Mouse (Mus musculus): ENCODE measurements around the gene Gls. TPM values are rescaled to one million over a fixed set of nuclear protein-coding genes. Genes with fewer than 3 reads are reported as not detected.
A peak's percentile ranks its signal among the peaks of the same experiment; 100 is the strongest.

The Gls gene
- polyA plus RNA-seq, 1 experiment = 15.5 TPM

- H3K4me3 ChIP-seq (ENCODE audit: insufficient read depth, low read depth, low read length) = no peak overlapping the region
- H3K27ac ChIP-seq (replicated peaks; ENCODE audit: low read depth, low read length) = no peak overlapping the region
- H3K4me1 ChIP-seq (ENCODE audit: control insufficient read depth, insufficient read depth, insufficient read length, low read length) = 0 out of 2 replicates have a peak, but pooled peaks cover 2% of the 10 kb centered on the region
Measured at GRCm38 (mm10) chr1:52152936-52153335, 80.1 kb downstream of the Gls start.

- H3K4me1 ChIP-seq (ENCODE audit: control insufficient read depth, insufficient read depth, insufficient read length, low read length) = 0 out of 2 replicates have a peak, but pooled peaks cover 2% of the 10 kb centered on the region
- peak overlapping the region; percentile 7; the same call in 1 of the 2 replicates for H3K27ac ChIP-seq (replicated peaks; ENCODE audit: low read depth, low read length)
- H3K4me3 ChIP-seq (ENCODE audit: insufficient read depth, low read depth, low read length) = no peak overlapping the region
Measured at GRCm38 (mm10) chr1:52152369-52152768, 80.7 kb downstream of the Gls start.

DNA sequence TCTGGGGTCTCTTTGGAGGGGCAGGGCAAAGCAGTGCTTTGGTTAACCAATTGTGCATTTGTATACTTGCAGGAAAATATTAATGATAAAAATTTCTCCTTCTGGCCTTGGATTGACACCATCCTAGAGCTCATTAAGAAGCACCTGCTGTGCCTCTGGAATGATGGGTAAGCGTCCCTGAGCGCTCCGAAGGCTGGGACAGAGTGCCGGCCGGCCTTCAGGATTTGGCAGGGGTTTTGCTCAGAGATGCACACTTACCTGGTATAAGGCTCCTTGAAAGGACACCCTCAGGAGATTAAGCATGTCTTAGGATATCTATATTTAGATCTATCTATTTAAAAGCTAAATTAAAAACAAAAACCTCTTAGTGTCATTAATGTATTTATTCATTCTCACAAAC lies 81.9 kb downstream of the Gls start:
- H3K27ac ChIP-seq (replicated peaks; ENCODE audit: low read depth, low read length) = no peak overlapping the region
- H3K4me1 ChIP-seq (ENCODE audit: control insufficient read depth, insufficient read depth, insufficient read length, low read length) = 0 out of 2 replicates have a peak, but pooled peaks cover 2% of the 10 kb centered on the region
- H3K4me3 ChIP-seq (ENCODE audit: insufficient read depth, low read depth, low read length) = no peak overlapping the region

DNA sequence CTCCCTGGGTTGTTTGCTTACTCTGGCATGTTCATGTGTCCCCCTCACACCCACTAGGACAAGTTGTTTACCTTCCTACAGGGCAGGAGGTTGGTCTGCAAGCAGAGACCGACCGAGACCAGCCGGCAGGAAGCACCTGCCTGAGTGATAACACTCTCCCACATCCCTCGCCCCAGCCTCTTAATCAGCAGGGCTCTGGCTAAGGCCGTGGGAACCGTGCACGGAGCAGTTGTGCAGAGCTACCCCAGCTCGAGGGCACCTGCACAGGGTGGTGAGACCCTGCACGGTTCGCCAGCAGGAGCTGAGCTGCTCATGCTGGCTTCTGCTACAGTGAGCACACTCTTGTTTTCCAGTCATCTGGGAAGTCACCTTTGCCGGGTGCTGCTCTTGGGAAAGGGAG lies 82.4 kb downstream of the Gls start:
- H3K27ac ChIP-seq (replicated peaks; ENCODE audit: low read depth, low read length) = no peak overlapping the region
- no peak overlapping the region for H3K4me3 ChIP-seq (ENCODE audit: insufficient read depth, low read depth, low read length)
- 0 out of 2 replicates have a peak, but pooled peaks cover 2% of the 10 kb centered on the region for H3K4me1 ChIP-seq (ENCODE audit: control insufficient read depth, insufficient read depth, insufficient read length, low read length)

GRCm38 (mm10) chr1:52149934-52150346 lies 83.1 kb downstream of the Gls start:
- Histone ChIP-seq H3K4me1 (ENCODE audit: control insufficient read depth, insufficient read depth, insufficient read length, low read length) (0 out of 2 replicates have a peak, but pooled peaks cover 2% of the 10 kb centered on the region), H3K4me3 (ENCODE audit: insufficient read depth, low read depth, low read length) (no peak overlapping the region), H3K27ac (replicated peaks; ENCODE audit: low read depth, low read length) (no peak overlapping the region)

DNA sequence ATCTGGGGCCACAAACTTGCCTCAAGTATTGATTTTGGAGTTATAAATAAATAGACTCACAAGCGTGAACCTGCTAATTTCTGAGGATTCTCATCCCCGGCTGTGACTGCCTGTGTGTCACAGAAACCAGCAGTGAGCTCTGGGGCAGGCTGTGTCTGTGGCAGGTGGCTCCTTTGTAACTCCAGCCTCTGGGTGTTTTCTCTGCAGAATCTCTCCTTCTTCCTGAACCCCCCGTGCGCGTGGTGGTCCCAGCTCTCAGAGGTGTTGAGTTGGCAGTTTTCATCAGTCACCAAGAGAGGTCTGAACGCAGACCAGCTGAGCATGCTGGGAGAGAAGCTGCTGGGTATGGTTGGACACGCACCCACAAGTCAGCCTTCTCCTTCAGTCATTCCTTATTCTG lies 84.3 kb downstream of the Gls start:
- Histone ChIP-seq H3K4me1 (ENCODE audit: control insufficient read depth, insufficient read depth, insufficient read length, low read length) (0 out of 2 replicates have a peak, but pooled peaks cover 2% of the 10 kb centered on the region), H3K4me3 (ENCODE audit: insufficient read depth, low read depth, low read length) (no peak overlapping the region), H3K27ac (replicated peaks; ENCODE audit: low read depth, low read length) (no peak overlapping the region)

GRCm38 (mm10) chr1:52148178-52148577 lies 84.9 kb downstream of the Gls start:
- Histone ChIP-seq H3K4me1 (ENCODE audit: control insufficient read depth, insufficient read depth, insufficient read length, low read length) (0 out of 2 replicates have a peak, but pooled peaks cover 2% of the 10 kb centered on the region), H3K27ac (replicated peaks; ENCODE audit: low read depth, low read length) (no peak overlapping the region), H3K4me3 (ENCODE audit: insufficient read depth, low read depth, low read length) (no peak overlapping the region)

- H3K4me1 ChIP-seq (ENCODE audit: control insufficient read depth, insufficient read depth, insufficient read length, low read length) = 0 out of 2 replicates have a peak, but pooled peaks cover 2% of the 10 kb centered on the region
- H3K27ac ChIP-seq (replicated peaks; ENCODE audit: low read depth, low read length) = no peak overlapping the region
- no peak overlapping the region for H3K4me3 ChIP-seq (ENCODE audit: insufficient read depth, low read depth, low read length)
Measured at GRCm38 (mm10) chr1:52147431-52147830, 85.6 kb downstream of the Gls start.

DNA sequence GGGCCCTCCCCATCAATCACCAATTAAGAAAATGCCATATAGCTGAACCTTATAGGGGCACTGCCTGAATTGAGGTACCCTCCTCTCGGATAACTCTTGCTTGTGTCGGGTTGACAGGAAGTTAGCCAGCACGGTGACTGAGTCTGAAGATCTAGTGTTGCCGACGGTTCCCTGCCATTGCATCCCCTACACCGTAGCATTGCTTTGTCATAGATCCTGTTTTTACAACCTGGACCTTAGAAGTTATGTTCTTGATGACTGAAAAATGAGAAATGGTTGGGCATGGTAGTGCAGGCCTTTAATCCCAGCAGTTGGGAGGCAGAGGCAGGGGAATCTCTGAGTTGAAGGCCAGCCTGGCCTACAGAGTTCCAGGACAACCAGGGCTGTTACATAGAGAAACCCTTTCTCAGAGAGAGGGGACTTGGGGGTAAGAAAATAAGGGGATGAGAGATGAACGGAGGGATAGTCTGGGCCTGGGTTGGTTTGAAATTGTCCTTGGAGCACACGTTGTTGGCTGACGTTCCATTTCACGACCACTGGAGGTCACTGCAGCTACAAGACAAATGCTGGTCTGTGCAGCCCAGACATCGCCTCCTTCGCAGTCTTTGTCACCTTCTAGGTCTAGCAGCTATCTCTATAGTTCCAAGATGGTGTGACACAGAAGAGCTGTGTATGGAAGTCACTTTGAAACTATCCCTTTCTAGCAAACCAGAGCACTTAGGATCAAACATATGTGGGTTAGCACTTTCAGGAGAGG lies 86.6 kb downstream of the Gls start:
- Histone ChIP-seq H3K4me3 (ENCODE audit: insufficient read depth, low read depth, low read length) (no peak overlapping the region), H3K4me1 (ENCODE audit: control insufficient read depth, insufficient read depth, insufficient read length, low read length) (0 out of 2 replicates have a peak, but pooled peaks cover 2% of the 10 kb centered on the region), H3K27ac (replicated peaks; ENCODE audit: low read depth, low read length) (no peak overlapping the region)

DNA sequence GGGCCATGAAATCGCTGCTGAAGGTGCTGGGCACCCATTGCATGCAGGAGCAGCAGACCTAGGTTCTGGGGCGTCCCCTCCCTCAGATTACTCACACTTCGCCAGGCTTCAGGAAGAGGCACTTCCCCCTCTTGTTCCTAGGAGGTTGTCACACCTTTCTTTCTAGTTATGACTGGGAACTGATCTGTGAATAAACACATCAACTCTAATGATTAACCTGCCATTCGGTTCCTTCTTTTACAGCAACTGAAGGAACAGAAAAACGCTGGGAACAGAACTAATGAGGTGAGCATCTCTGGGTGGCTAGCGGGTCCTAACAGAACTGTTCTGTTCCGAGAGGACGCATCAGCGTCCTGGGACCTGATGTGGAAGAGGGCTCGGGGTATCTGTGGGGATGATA lies 88.1 kb downstream of the Gls start:
- H3K4me3 ChIP-seq (ENCODE audit: insufficient read depth, low read depth, low read length) = no peak overlapping the region
- no peak overlapping the region for H3K27ac ChIP-seq (replicated peaks; ENCODE audit: low read depth, low read length)
- no peaks in the 10 kb centered on the region for H3K4me1 ChIP-seq (ENCODE audit: control insufficient read depth, insufficient read depth, insufficient read length, low read length)

GRCm38 (mm10) chr1:52143596-52144156 lies 89.4 kb downstream of the Gls start:
- no peak overlapping the region for H3K4me3 ChIP-seq (ENCODE audit: insufficient read depth, low read depth, low read length)
- no peak overlapping the region for H3K27ac ChIP-seq (replicated peaks; ENCODE audit: low read depth, low read length)
- no peaks in the 10 kb centered on the region for H3K4me1 ChIP-seq (ENCODE audit: control insufficient read depth, insufficient read depth, insufficient read length, low read length)

GRCm38 (mm10) chr1:52143191-52143590 lies 89.8 kb downstream of the Gls start:
- Histone ChIP-seq H3K27ac (replicated peaks; ENCODE audit: low read depth, low read length) (no peak overlapping the region), H3K4me3 (ENCODE audit: insufficient read depth, low read depth, low read length) (no peak overlapping the region), H3K4me1 (ENCODE audit: control insufficient read depth, insufficient read depth, insufficient read length, low read length) (no peaks in the 10 kb centered on the region)

- Histone ChIP-seq H3K4me3 (ENCODE audit: insufficient read depth, low read depth, low read length) (no peak overlapping the region), H3K4me1 (ENCODE audit: control insufficient read depth, insufficient read depth, insufficient read length, low read length) (no peaks in the 10 kb centered on the region), H3K27ac (replicated peaks; ENCODE audit: low read depth, low read length) (no peak overlapping the region)
Measured at GRCm38 (mm10) chr1:52142117-52142516, 90.9 kb downstream of the Gls start.

DNA sequence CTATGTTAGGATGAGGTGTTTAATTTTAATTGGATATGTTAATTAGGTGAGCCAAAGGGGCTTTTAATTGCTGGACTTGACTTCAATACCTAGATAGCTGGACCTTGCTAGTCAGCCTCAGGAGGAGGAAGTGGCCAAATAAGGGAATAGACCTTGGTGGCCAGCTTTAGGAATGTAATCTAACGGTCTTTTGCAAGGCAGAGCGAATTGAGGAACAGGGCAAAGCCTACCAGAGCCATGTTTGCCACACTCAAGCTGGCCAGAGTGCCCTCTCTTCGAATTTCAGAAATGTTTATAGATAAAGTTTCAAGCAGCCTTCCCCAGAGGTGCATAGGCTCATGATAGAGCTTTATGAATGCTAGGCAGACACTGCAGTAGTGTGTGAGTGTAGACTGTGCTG lies 91.5 kb downstream of the Gls start:
- Histone ChIP-seq H3K27ac (replicated peaks; ENCODE audit: low read depth, low read length) (no peak overlapping the region), H3K4me1 (ENCODE audit: control insufficient read depth, insufficient read depth, insufficient read length, low read length) (no peaks in the 10 kb centered on the region)

GRCm38 (mm10) chr1:52140534-52140933 lies 92.5 kb downstream of the Gls start:
- H3K4me1 ChIP-seq (ENCODE audit: control insufficient read depth, insufficient read depth, insufficient read length, low read length) = no peaks in the 10 kb centered on the region
- H3K4me3 ChIP-seq (ENCODE audit: insufficient read depth, low read depth, low read length) = no peak overlapping the region
- H3K27ac ChIP-seq (replicated peaks; ENCODE audit: low read depth, low read length) = no peak overlapping the region

More for the DNA sequence above, 91.5 kb downstream of the Gls start:
- no peak overlapping the region for H3K4me3 ChIP-seq (ENCODE audit: insufficient read depth, low read depth, low read length)

- Histone ChIP-seq H3K4me3 (ENCODE audit: insufficient read depth, low read depth, low read length) (no peak overlapping the region), H3K27ac (replicated peaks; ENCODE audit: low read depth, low read length) (no peak overlapping the region), H3K4me1 (ENCODE audit: control insufficient read depth, insufficient read depth, insufficient read length, low read length) (no peaks in the 10 kb centered on the region)
Measured at GRCm38 (mm10) chr1:52137292-52137691, 95.7 kb downstream of the Gls start.
